Mouse (Mus musculus): ENCODE data around the gene P3h3. TPM values are rescaled to one million over a fixed set of nuclear protein-coding genes. Genes with fewer than 3 reads are reported as not detected.

The P3h3 gene
- polyA plus RNA-seq, 1 experiment from 2014 or later: 61.7 TPM

GRCm38 (mm10) chr6:124888555-124889125 lies 31.1 kb upstream of the P3h3 start:
- no peaks in the 10 kb centered on the region for H3K36me3 ChIP-seq
- ATAC-seq (ENCODE audit: insufficient number of reproducible peaks, insufficient read depth, low FRiP score, low TSS enrichment): no peak
- H3K27ac ChIP-seq: no peak overlapping the region
- no peaks in the 10 kb centered on the region for H3K4me1 ChIP-seq
- no peak overlapping the region for H3K9ac ChIP-seq
- no peak overlapping the region for H3K4me2 ChIP-seq (replicated peaks)
- 91% methylated on average over 6 of the region's 6 CpGs for WGBS
- no peaks in the 10 kb centered on the region for H3K27me3 ChIP-seq
- no peaks in the 10 kb centered on the region for H3K9me3 ChIP-seq
- no peak overlapping the region for H3K4me3 ChIP-seq

- Histone ChIP-seq H3K36me3 (no peaks in the 10 kb centered on the region), H3K27ac (no peak within 1 kb of the TSS), H3K4me3 (no peak within 1 kb of the TSS), H3K27me3 (no peaks in the 10 kb centered on the region), H3K4me2 (replicated peaks) (no peak within 1 kb of the TSS), H3K9me3 (no peaks in the 10 kb centered on the region), H3K9ac (no peak within 1 kb of the TSS), H3K4me1 (no peaks in the 10 kb centered on the region)
- 86% methylated on average over 9 of the region's 9 CpGs for WGBS
- ATAC-seq (ENCODE audit: insufficient number of reproducible peaks, insufficient read depth, low FRiP score, low TSS enrichment): no peak
Observed at GRCm38 (mm10) chr6:124887986-124888385, 30.4 kb upstream of the P3h3 start, which contains the start of gene Cd4. Gene Cd4 (minus strand): TSS chr6:124888221.

- H3K27ac ChIP-seq: no peak overlapping the region
- 90% methylated on average over 8 of the region's 8 CpGs for WGBS
- ATAC-seq (ENCODE audit: insufficient number of reproducible peaks, insufficient read depth, low FRiP score, low TSS enrichment): no peak
- no peak overlapping the region for H3K9ac ChIP-seq
- no peaks in the 10 kb centered on the region for H3K4me1 ChIP-seq
- no peaks in the 10 kb centered on the region for H3K27me3 ChIP-seq
- no peaks in the 10 kb centered on the region for H3K9me3 ChIP-seq
- no peaks in the 10 kb centered on the region for H3K36me3 ChIP-seq
- H3K4me3 ChIP-seq: no peak overlapping the region
- no peak overlapping the region for H3K4me2 ChIP-seq (replicated peaks)
Observed at GRCm38 (mm10) chr6:124885956-124886381, 28.4 kb upstream of the P3h3 start.

- Histone ChIP-seq H3K9me3 (no peaks in the 10 kb centered on the region), H3K4me1 (no peaks in the 10 kb centered on the region), H3K4me2 (replicated peaks) (no peak overlapping the region), H3K9ac (no peak overlapping the region), H3K4me3 (no peak overlapping the region), H3K27me3 (no peaks in the 10 kb centered on the region), H3K27ac (no peak overlapping the region), H3K36me3 (no peaks in the 10 kb centered on the region)
- WGBS: 70% methylated on average over 10 of the region's 10 CpGs
- no peak for ATAC-seq (ENCODE audit: insufficient number of reproducible peaks, insufficient read depth, low FRiP score, low TSS enrichment)
Observed at GRCm38 (mm10) chr6:124884714-124885500, 27.4 kb upstream of the P3h3 start.

- WGBS: 78% methylated on average over 10 of the region's 10 CpGs
- Histone ChIP-seq H3K27me3 (no peaks in the 10 kb centered on the region), H3K4me3 (no peak overlapping the region), H3K36me3 (no peaks in the 10 kb centered on the region), H3K4me1 (no peaks in the 10 kb centered on the region), H3K9me3 (no peaks in the 10 kb centered on the region), H3K4me2 (replicated peaks) (no peak overlapping the region), H3K9ac (no peak overlapping the region), H3K27ac (no peak overlapping the region)
- no peak for ATAC-seq (ENCODE audit: insufficient number of reproducible peaks, insufficient read depth, low FRiP score, low TSS enrichment)
Observed at GRCm38 (mm10) chr6:124883351-124883750, 25.8 kb upstream of the P3h3 start.

GRCm38 (mm10) chr6:124881821-124882220 lies 24.3 kb upstream of the P3h3 start:
- Histone ChIP-seq H3K27me3 (no peaks in the 10 kb centered on the region), H3K4me3 (no peak overlapping the region), H3K4me2 (replicated peaks) (no peak overlapping the region), H3K9me3 (no peaks in the 10 kb centered on the region), H3K27ac (no peak overlapping the region), H3K9ac (no peak overlapping the region), H3K36me3 (no peaks in the 10 kb centered on the region), H3K4me1 (no peaks in the 10 kb centered on the region)
- 90% methylated on average over 9 of the region's 9 CpGs for WGBS
- ATAC-seq (ENCODE audit: insufficient number of reproducible peaks, insufficient read depth, low FRiP score, low TSS enrichment): no peak

GRCm38 (mm10) chr6:124879390-124879789 lies 21.8 kb upstream of the P3h3 start:
- 47% methylated on average over 6 of the region's 6 CpGs for WGBS
- no peak for ATAC-seq (ENCODE audit: insufficient number of reproducible peaks, insufficient read depth, low FRiP score, low TSS enrichment)
- H3K4me2 ChIP-seq (replicated peaks): no peak overlapping the region
- H3K36me3 ChIP-seq: no peaks in the 10 kb centered on the region
- H3K9me3 ChIP-seq: no peaks in the 10 kb centered on the region
- no peak overlapping the region for H3K4me3 ChIP-seq
- no peaks in the 10 kb centered on the region for H3K4me1 ChIP-seq
- H3K27ac ChIP-seq: no peak overlapping the region
- H3K9ac ChIP-seq: no peak overlapping the region
- no peaks in the 10 kb centered on the region for H3K27me3 ChIP-seq

GRCm38 (mm10) chr6:124874348-124874747 lies 16.8 kb upstream of the P3h3 start:
- Histone ChIP-seq H3K4me3 (no peak overlapping the region), H3K4me1 (no peaks in the 10 kb centered on the region), H3K36me3 (no peaks in the 10 kb centered on the region), H3K9ac (no peak overlapping the region), H3K27me3 (no peaks in the 10 kb centered on the region), H3K9me3 (no peaks in the 10 kb centered on the region), H3K4me2 (replicated peaks) (no peak overlapping the region), H3K27ac (no peak overlapping the region)
- WGBS: 40% methylated on average over 2 of the region's 3 CpGs
- ATAC-seq (ENCODE audit: insufficient number of reproducible peaks, insufficient read depth, low FRiP score, low TSS enrichment): no peak

- Histone ChIP-seq H3K4me2 (replicated peaks) (no peak overlapping the region), H3K4me1 (peaks cover 26% of the 10 kb centered on the region), H3K9me3 (no peaks in the 10 kb centered on the region), H3K36me3 (no peaks in the 10 kb centered on the region), H3K27ac (no peak overlapping the region), H3K9ac (no peak overlapping the region), H3K27me3 (peaks cover 12% of the 10 kb centered on the region; the same call in 1 of the 2 replicates), H3K4me3 (no peak overlapping the region)
- ATAC-seq (ENCODE audit: insufficient number of reproducible peaks, insufficient read depth, low FRiP score, low TSS enrichment): no peak
- 47% methylated on average over 6 of the region's 7 CpGs for WGBS
Observed at GRCm38 (mm10) chr6:124866560-124866959, 9.0 kb upstream of the P3h3 start.

- Histone ChIP-seq H3K4me2 (replicated peaks) (no peak overlapping the region), H3K4me3 (no peak overlapping the region), H3K9ac (0 out of 2 replicates have a peak overlapping the region, but pooled peaks have one; percentile 12), H3K27ac (no peak overlapping the region), H3K4me1 (peaks cover 27% of the 10 kb centered on the region), H3K27me3 (peaks cover 12% of the 10 kb centered on the region; the same call in 1 of the 2 replicates), H3K9me3 (no peaks in the 10 kb centered on the region), H3K36me3 (no peaks in the 10 kb centered on the region)
- ATAC-seq (ENCODE audit: insufficient number of reproducible peaks, insufficient read depth, low FRiP score, low TSS enrichment): no peak
- WGBS: 47% methylated on average over 18 of the region's 18 CpGs
Observed at GRCm38 (mm10) chr6:124865766-124866362, 8.3 kb upstream of the P3h3 start.

GRCm38 (mm10) chr6:124863658-124864298 lies 6.2 kb upstream of the P3h3 start, which contains the start of gene Gpr162:
Gene Gpr162 (minus strand): TSS chr6:124863983.
- peak; percentile 13; the same call in 1 of the 2 replicates for ATAC-seq (ENCODE audit: insufficient number of reproducible peaks, insufficient read depth, low FRiP score, low TSS enrichment)
- H3K4me3 ChIP-seq: peak within 1 kb of the TSS; percentile 55
- 1% methylated on average over 33 of the region's 43 CpGs for WGBS
- peaks cover 35% of the 10 kb centered on the region for H3K4me1 ChIP-seq
- H3K27ac ChIP-seq: peak within 1 kb of the TSS; percentile 69
- H3K4me2 ChIP-seq (replicated peaks): peak within 1 kb of the TSS; percentile 84
- peaks cover 12% of the 10 kb centered on the region; the same call in 1 of the 2 replicates for H3K27me3 ChIP-seq
- no peaks in the 10 kb centered on the region for H3K36me3 ChIP-seq
- no peaks in the 10 kb centered on the region for H3K9me3 ChIP-seq
- peak within 1 kb of the TSS; percentile 72 for H3K9ac ChIP-seq

Data from embryonic facial prominence, embryonic 12.5 days (tissue).